16 mouse cellular contexts compared by ENCODE assay signal in genomic region chr7:117445471-117445870, GRCm38 (mm10).
DNase-seq lines count a peak whose midpoint lies in the region; ATAC-seq and TF ChIP-seq lines count a peak whose summit lies in the region.
"Had no signal": no experiment of that assay in that cellular context is flagged by ENCODE, and none has a peak within 500 bp of the region (broad histone marks: within the 10 kb centered on the region; RNA-seq: fewer than 3 reads in every experiment).

No protein-coding gene starts in this region.

- peaks cover 4 to 28% of the 10 kb centered on the region in 2 experiments; a peak in 3 of 4 replicates for H3K4me1 ChIP-seq in heart, embryonic 14.5 days (ENCODE audit: control insufficient read depth in 2 of 2, insufficient read depth in 2 of 2, low read length in 2 of 2)
- peaks cover 19% of the 10 kb centered on the region for H3K4me1 ChIP-seq in spleen, adult 2 months (ENCODE audit: control insufficient read depth, insufficient read depth, insufficient read length)
- H3K4me1 ChIP-seq in embryonic facial prominence, embryonic 14.5 days (ENCODE audit: control insufficient read depth, insufficient read depth, low read length) = peaks cover 8% of the 10 kb centered on the region; the same call in 1 of the 2 replicates
- H3K4me1 ChIP-seq in hindbrain, embryonic 12.5 days = no peaks in the 10 kb centered on the region
- H3K4me1 ChIP-seq: forebrain, embryonic 12.5 days; hindbrain, embryonic 10.5 days; midbrain, embryonic 15.5 days had no signal

- H3K9ac ChIP-seq in heart, embryonic 14.5 days (ENCODE audit: low read length) = no peak overlapping the region
- H3K9ac ChIP-seq in embryonic facial prominence, embryonic 14.5 days (ENCODE audit: low read depth, low read length) = no peak overlapping the region
- no peak overlapping the region for H3K9ac ChIP-seq in hindbrain, embryonic 12.5 days
- H3K9ac ChIP-seq: forebrain, embryonic 12.5 days; midbrain, embryonic 15.5 days had no signal

- no peaks in the 10 kb centered on the region for H3K9me3 ChIP-seq in heart, embryonic 14.5 days (ENCODE audit: control insufficient read depth, low read length)
- H3K9me3 ChIP-seq in embryonic facial prominence, embryonic 14.5 days (ENCODE audit: control insufficient read depth, low read length) = no peaks in the 10 kb centered on the region
- H3K9me3 ChIP-seq in hindbrain, embryonic 12.5 days (replicated peaks) = no peaks in the 10 kb centered on the region
- H3K9me3 ChIP-seq: forebrain, embryonic 12.5 days; hindbrain, embryonic 10.5 days; midbrain, embryonic 15.5 days had no signal

- DNase-seq in heart, postnatal 25 days (ENCODE audit: low spot score) = no peak
- DNase-seq in spleen, adult 2 months (ENCODE audit: low read depth in 1 of 2, low spot score in 2 of 2) = peak; percentile 39 to 48
- no peak for DNase-seq in spleen, adult 12 weeks (ENCODE audit: low spot score)
- DNase-seq in embryonic facial prominence, embryonic 14.5 days (ENCODE audit: low spot score) = peak; percentile 72
- DNase-seq in left cerebral cortex, postnatal 25 days (ENCODE audit: low spot score in 2 of 2) = no peak
- DNase-seq: adrenal gland, adult 2 months; cerebellum, adult 9-11 months; kidney, adult 9 months; kidney, postnatal 4 days; liver; right cerebral cortex, postnatal 25 days had no signal

- no peaks in the 10 kb centered on the region for H3K27me3 ChIP-seq in heart, embryonic 14.5 days (ENCODE audit: control insufficient read depth, insufficient read depth, low read length)
- H3K27me3 ChIP-seq in spleen, adult 2 months (ENCODE audit: control insufficient read depth, insufficient read depth, low read length) = no peaks in the 10 kb centered on the region
- no peaks in the 10 kb centered on the region for H3K27me3 ChIP-seq in embryonic facial prominence, embryonic 14.5 days (replicated peaks; ENCODE audit: control insufficient read depth, insufficient read depth, low read length)
- no peaks in the 10 kb centered on the region for H3K27me3 ChIP-seq in hindbrain, embryonic 12.5 days
- H3K27me3 ChIP-seq: forebrain, embryonic 12.5 days; midbrain, embryonic 15.5 days had no signal

- WGBS in heart, embryonic 14.5 days = 27% methylated on average over 3 of the region's 3 CpGs
- 25% methylated on average over 3 of the region's 3 CpGs for WGBS in spleen, adult 2 months
- 20% methylated on average over 3 of the region's 3 CpGs for WGBS in embryonic facial prominence, embryonic 14.5 days
- 49% methylated on average over 3 of the region's 3 CpGs for WGBS in hindbrain, embryonic 12.5 days

- H3K36me3 ChIP-seq in heart, embryonic 14.5 days (ENCODE audit: control insufficient read depth, insufficient read depth, low read length) = no peaks in the 10 kb centered on the region
- H3K36me3 ChIP-seq in spleen, adult 2 months (ENCODE audit: control insufficient read depth, insufficient read depth, low read length) = no peaks in the 10 kb centered on the region
- no peaks in the 10 kb centered on the region for H3K36me3 ChIP-seq in embryonic facial prominence, embryonic 14.5 days (ENCODE audit: control insufficient read depth, insufficient read depth, low read length)
- no peaks in the 10 kb centered on the region for H3K36me3 ChIP-seq in hindbrain, embryonic 12.5 days
- H3K36me3 ChIP-seq: forebrain, embryonic 12.5 days; midbrain, embryonic 15.5 days had no signal

- H3K4me2 ChIP-seq in heart, embryonic 14.5 days (ENCODE audit: low read length) = peak overlapping the region; percentile 11; the same call in 1 of the 2 replicates
- H3K4me2 ChIP-seq in embryonic facial prominence, embryonic 14.5 days (ENCODE audit: low read depth, low read length) = no peak overlapping the region
- H3K4me2 ChIP-seq in hindbrain, embryonic 12.5 days (replicated peaks) = no peak overlapping the region
- H3K4me2 ChIP-seq: forebrain, embryonic 12.5 days; midbrain, embryonic 15.5 days had no signal

- H3K27ac ChIP-seq in heart, embryonic 14.5 days (replicated peaks in 1 of 2; ENCODE audit: control insufficient read depth in 1 of 2, insufficient read depth in 1 of 2, low read depth in 2 of 2, low read length in 2 of 2) = peak overlapping the region in 1 of 2 experiments; percentile 53; a peak in 2 of 4 replicates
- peak overlapping the region; percentile 53 for H3K27ac ChIP-seq in spleen, adult 2 months (ENCODE audit: insufficient read depth, low read length)
- H3K27ac ChIP-seq in embryonic facial prominence, embryonic 14.5 days (replicated peaks; ENCODE audit: low read depth, low read length) = no peak overlapping the region
- no peak overlapping the region for H3K27ac ChIP-seq in hindbrain, embryonic 12.5 days
- H3K27ac ChIP-seq: forebrain, embryonic 12.5 days; hindbrain, embryonic 10.5 days; midbrain, embryonic 15.5 days had no signal

- no peak for TF ChIP-seq POLR2A in spleen, adult 2 months (IDR thresholded peaks at IDR 0.05; ENCODE audit: low read depth, low read length)

- no peak for TF ChIP-seq CTCF in spleen, adult 2 months (IDR thresholded peaks at IDR 0.05; ENCODE audit: extremely low read depth, insufficient read depth, insufficient read length, insufficient replicate concordance)

- intact Hi-C loops in heart, postnatal 25 days (cut with DNase I) = no loop called here
- intact Hi-C loops in left cerebral cortex, postnatal 25 days (cut with DNase I) = no loop called here

- no peak overlapping the region for H3K4me3 ChIP-seq in heart, embryonic 14.5 days (ENCODE audit: control insufficient read depth in 1 of 2, insufficient read depth in 1 of 2, low read depth in 1 of 2, low read length in 2 of 2)
- H3K4me3 ChIP-seq in spleen, adult 2 months (ENCODE audit: extremely low read depth, insufficient read depth, insufficient read length) = no peak overlapping the region
- no peak overlapping the region for H3K4me3 ChIP-seq in embryonic facial prominence, embryonic 14.5 days (ENCODE audit: low read depth, low read length)
- no peak overlapping the region for H3K4me3 ChIP-seq in hindbrain, embryonic 12.5 days
- H3K4me3 ChIP-seq: forebrain, embryonic 12.5 days; hindbrain, embryonic 10.5 days; midbrain, embryonic 15.5 days had no signal

- no peak for ATAC-seq in heart, embryonic 14.5 days (ENCODE audit: insufficient number of reproducible peaks, insufficient read depth, low FRiP score, low read depth)
- 0 out of 2 replicates have a peak, but pooled peaks have one; percentile 41 for ATAC-seq in embryonic facial prominence, embryonic 14.5 days (ENCODE audit: low read depth)
- ATAC-seq in hindbrain, embryonic 12.5 days (ENCODE audit: low FRiP score) = no peak
- ATAC-seq: midbrain, embryonic 15.5 days had no signal

Comparison
In these comparisons a context has a peak if more than half of its experiments do, and no peak if none do; other contexts are left out.
1. DNase-seq: peak in spleen, adult 2 months (2 of 2) and embryonic facial prominence, embryonic 14.5 days (single experiment); none in heart, postnatal 25 days (single experiment), spleen, adult 12 weeks (single experiment) and left cerebral cortex, postnatal 25 days (0 of 2).